Mouse (Mus musculus) G1E (cell line): ENCODE measurements around the gene H2-M10.1.
A peak's percentile ranks its signal among the peaks of the same experiment; 100 is the strongest.
"Not testable (repeated sequence)": the region's sequence is repeated elsewhere in the genome, so short reads cannot be mapped to it uniquely, and the experiment has no call there.

ENCODE experiments used
- CTCF ChIP-seq: IDR thresholded peaks from 2 replicates; pipeline ENCODE4 v1.5.1; 2012; ENCODE audit warnings: low read depth, low read length, inconsistent platforms, mixed read lengths
- POLR2AphosphoS5 ChIP-seq: IDR thresholded peaks from 2 replicates; pipeline ENCODE4 v1.6.1; 2012; ENCODE audit warnings: low read depth, low read length, inconsistent platforms; ENCODE audit not compliant: insufficient replicate concordance
- TAL1 ChIP-seq: conservative IDR thresholded peaks from 2 replicates; pipeline ENCODE4 v1.6.1; 2012; ENCODE audit warnings: low read depth, low read length, inconsistent platforms, mixed read lengths

- TF ChIP-seq CTCF = peak; percentile 43; the same call in 1 of the 2 replicates
- TF ChIP-seq POLR2AphosphoS5, TAL1: not testable (repeated sequence)
These were observed 31.6 kb upstream of the H2-M10.1 start for GRCm38 (mm10) chr17:36357512-36357911.
